Mouse (Mus musculus): ENCODE measurements at regions not wholly inside any gene's neighbourhood (a gene's known extent, or its start where the extent isn't known, plus 50 kb on each side); places are given as distances from the start of the nearest gene placed in this dataset.
A peak's percentile ranks its signal among the peaks of the same experiment; 100 is the strongest.

GRCm38 (mm10) chr16:95127616-95128015 is 129.7 kb upstream of the Kcnj15 start:
- Histone ChIP-seq H3K4me2 (ENCODE audit: low read length) (no peak overlapping the region), H3K9ac (ENCODE audit: low read length) (no peak overlapping the region), H3K4me3 (ENCODE audit: low read depth, low read length) (no peak overlapping the region), H3K27ac (ENCODE audit: low read depth, low read length) (no peak overlapping the region), H3K27me3 (replicated peaks; ENCODE audit: control insufficient read depth, insufficient read depth, low read length) (no peaks in the 10 kb centered on the region), H3K4me1 (ENCODE audit: control insufficient read depth, insufficient read depth, low read length) (peaks cover 5% of the 10 kb centered on the region), H3K36me3 (ENCODE audit: control insufficient read depth, insufficient read depth, low read length) (no peaks in the 10 kb centered on the region), H3K9me3 (replicated peaks; ENCODE audit: control insufficient read depth, low read length) (no peaks in the 10 kb centered on the region)
- ATAC-seq (no peak), DNase-seq (ENCODE audit: low spot score) (no peak)
- 78% methylated on average over 8 of the region's 8 CpGs for WGBS

DNA sequence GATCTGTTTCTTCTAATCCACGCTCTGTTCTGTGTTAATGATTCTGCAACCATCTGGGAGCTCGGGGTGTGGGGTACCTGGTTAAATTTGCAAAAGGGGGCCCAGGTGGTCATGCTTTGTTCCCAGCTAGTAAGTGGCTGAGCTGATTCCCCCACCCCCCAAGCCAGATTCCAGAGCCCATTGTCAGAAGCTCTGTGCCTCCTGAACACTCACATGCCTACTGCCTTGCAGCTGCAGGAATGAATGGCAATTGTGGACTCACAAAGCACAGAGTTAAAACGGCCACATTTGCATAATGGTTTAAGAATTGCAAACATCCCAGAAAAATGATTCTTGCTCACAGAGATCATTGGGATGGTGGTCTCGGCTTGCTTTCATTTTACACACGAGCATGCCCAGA is 125.5 kb upstream of the Kcnj15 start:
- WGBS: 16% methylated on average over 5 of the region's 5 CpGs
- no peak overlapping the region for H3K4me2 ChIP-seq (ENCODE audit: low read length)
- H3K4me1 ChIP-seq (ENCODE audit: control insufficient read depth, insufficient read depth, low read length): peaks cover 5% of the 10 kb centered on the region
- no peaks in the 10 kb centered on the region for H3K36me3 ChIP-seq (ENCODE audit: control insufficient read depth, insufficient read depth, low read length)
- H3K9ac ChIP-seq (ENCODE audit: low read length): no peak overlapping the region
- ATAC-seq (peak; percentile 61), DNase-seq (ENCODE audit: low spot score) (peak; percentile 42)
- H3K27ac ChIP-seq (ENCODE audit: low read depth, low read length): peak overlapping the region; percentile 17
- H3K4me3 ChIP-seq (ENCODE audit: low read depth, low read length): no peak overlapping the region
- H3K27me3 ChIP-seq (replicated peaks; ENCODE audit: control insufficient read depth, insufficient read depth, low read length): no peaks in the 10 kb centered on the region
- H3K9me3 ChIP-seq (replicated peaks; ENCODE audit: control insufficient read depth, low read length): no peaks in the 10 kb centered on the region

GRCm38 (mm10) chr16:95138809-95139208 is 118.5 kb upstream of the Kcnj15 start:
- Histone ChIP-seq H3K36me3 (ENCODE audit: control insufficient read depth, insufficient read depth, low read length) (no peaks in the 10 kb centered on the region), H3K9ac (ENCODE audit: low read length) (no peak overlapping the region), H3K27ac (ENCODE audit: low read depth, low read length) (no peak overlapping the region), H3K4me3 (ENCODE audit: low read depth, low read length) (no peak overlapping the region), H3K9me3 (replicated peaks; ENCODE audit: control insufficient read depth, low read length) (no peaks in the 10 kb centered on the region), H3K4me2 (ENCODE audit: low read length) (no peak overlapping the region), H3K27me3 (replicated peaks; ENCODE audit: control insufficient read depth, insufficient read depth, low read length) (no peaks in the 10 kb centered on the region), H3K4me1 (ENCODE audit: control insufficient read depth, insufficient read depth, low read length) (no peaks in the 10 kb centered on the region)
- ATAC-seq: no peak
- 73% methylated on average over 3 of the region's 3 CpGs for WGBS
- peak; percentile 15 for DNase-seq (ENCODE audit: low spot score)

DNA sequence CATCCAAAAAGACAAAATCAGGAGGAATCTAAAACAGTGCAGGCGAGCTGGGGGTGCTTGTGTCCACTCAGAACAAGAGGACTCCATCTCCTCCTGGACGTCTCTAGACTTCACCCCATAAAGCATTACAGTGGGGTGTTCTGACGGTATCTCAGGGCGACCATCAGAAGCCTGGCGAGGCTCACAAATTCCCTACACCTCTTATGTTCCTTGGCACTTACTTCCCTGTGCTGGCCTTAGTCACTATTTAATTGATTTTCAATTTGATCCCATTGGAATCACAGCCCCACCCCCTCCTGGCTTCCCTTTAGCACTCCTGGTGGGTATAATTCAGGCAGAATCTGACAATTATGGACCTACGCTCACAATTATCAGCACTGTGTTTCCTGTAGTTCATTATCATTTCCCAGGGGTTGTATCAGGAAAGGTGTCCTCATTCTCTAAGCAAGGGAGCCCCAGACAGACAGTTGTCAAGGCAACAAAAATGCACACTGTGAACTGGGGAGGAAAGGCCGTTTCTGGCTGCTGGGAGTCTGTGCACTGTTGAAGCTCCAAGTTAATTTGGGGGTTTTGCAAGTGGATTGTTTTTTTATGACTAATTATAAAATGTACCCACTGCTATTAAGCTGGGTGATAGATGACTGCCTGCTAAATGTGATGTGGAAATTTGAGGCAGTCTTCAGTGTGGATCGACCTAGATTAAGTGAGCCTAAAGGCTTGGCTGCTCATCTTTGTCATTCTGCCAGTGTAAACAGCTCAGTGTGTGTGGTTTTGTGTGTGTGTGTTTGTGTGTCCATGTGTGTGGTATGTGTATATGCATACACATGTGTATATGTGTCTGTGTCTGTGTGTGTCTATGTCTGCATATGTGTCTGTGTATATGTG is 115.6 kb upstream of the Kcnj15 start:
- Histone ChIP-seq H3K4me1 (ENCODE audit: control insufficient read depth, insufficient read depth, low read length) (no peaks in the 10 kb centered on the region), H3K27me3 (replicated peaks; ENCODE audit: control insufficient read depth, insufficient read depth, low read length) (no peaks in the 10 kb centered on the region), H3K36me3 (ENCODE audit: control insufficient read depth, insufficient read depth, low read length) (no peaks in the 10 kb centered on the region), H3K27ac (ENCODE audit: low read depth, low read length) (no peak overlapping the region; the same call in 1 of the 2 replicates), H3K9me3 (replicated peaks; ENCODE audit: control insufficient read depth, low read length) (no peaks in the 10 kb centered on the region), H3K4me2 (ENCODE audit: low read length) (no peak overlapping the region), H3K4me3 (ENCODE audit: low read depth, low read length) (no peak overlapping the region), H3K9ac (ENCODE audit: low read length) (no peak overlapping the region)
- peak; percentile 37; the same call in 1 of the 2 replicates for ATAC-seq
- 55% methylated on average over 8 of the region's 8 CpGs for WGBS
- peak; percentile 53 for DNase-seq (ENCODE audit: low spot score)

DNA sequence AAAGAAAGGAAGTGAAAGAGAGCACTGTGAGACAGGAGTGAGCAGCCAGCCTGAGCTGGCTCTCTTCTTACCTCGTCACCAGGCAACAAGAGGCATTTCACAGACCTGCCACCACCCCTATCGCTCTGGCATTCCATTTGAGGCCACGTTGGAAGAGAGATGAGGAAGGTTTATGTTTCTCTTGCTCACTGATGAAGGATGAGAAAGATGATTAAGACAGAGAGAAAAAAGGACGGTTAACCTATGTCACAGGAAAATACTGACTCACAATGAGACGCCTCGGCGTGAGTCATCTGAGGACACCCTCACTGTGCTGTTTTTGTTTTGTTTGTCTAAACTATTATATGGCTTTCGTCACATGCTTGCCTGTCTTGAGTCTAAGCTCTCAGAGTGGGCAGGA is 106.9 kb upstream of the Kcnj15 start:
- Histone ChIP-seq H3K27ac (ENCODE audit: low read depth, low read length) (no peak overlapping the region), H3K9ac (ENCODE audit: low read length) (no peak overlapping the region), H3K4me3 (ENCODE audit: low read depth, low read length) (no peak overlapping the region), H3K27me3 (replicated peaks; ENCODE audit: control insufficient read depth, insufficient read depth, low read length) (no peaks in the 10 kb centered on the region), H3K4me1 (ENCODE audit: control insufficient read depth, insufficient read depth, low read length) (no peaks in the 10 kb centered on the region), H3K4me2 (ENCODE audit: low read length) (no peak overlapping the region), H3K36me3 (ENCODE audit: control insufficient read depth, insufficient read depth, low read length) (no peaks in the 10 kb centered on the region), H3K9me3 (replicated peaks; ENCODE audit: control insufficient read depth, low read length) (no peaks in the 10 kb centered on the region)
- DNase-seq (ENCODE audit: low spot score): no peak
- no peak for ATAC-seq
- 73% methylated on average over 8 of the region's 8 CpGs for WGBS

DNA sequence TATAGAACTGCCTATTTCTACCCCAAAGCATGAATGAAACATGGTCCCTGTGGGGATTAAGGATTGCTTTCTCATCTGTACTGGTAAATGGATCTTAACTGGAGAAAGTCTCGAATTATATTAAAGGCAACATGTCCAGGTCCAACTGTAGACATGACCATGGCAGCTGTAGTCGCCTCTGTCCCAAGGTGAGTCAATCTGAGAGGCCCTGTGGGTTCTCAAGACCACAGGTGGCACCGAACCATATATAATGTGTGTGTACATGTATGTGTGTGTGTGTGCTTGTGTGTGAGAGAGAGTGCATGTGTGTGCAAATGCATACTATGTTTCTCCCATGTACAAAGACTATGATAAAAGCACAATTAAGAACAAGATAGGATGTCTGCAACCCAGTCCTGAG is 105.9 kb upstream of the Kcnj15 start:
- WGBS: 80% methylated on average over 3 of the region's 3 CpGs
- H3K4me3 ChIP-seq (ENCODE audit: low read depth, low read length): no peak overlapping the region
- ATAC-seq: no peak

DNA sequence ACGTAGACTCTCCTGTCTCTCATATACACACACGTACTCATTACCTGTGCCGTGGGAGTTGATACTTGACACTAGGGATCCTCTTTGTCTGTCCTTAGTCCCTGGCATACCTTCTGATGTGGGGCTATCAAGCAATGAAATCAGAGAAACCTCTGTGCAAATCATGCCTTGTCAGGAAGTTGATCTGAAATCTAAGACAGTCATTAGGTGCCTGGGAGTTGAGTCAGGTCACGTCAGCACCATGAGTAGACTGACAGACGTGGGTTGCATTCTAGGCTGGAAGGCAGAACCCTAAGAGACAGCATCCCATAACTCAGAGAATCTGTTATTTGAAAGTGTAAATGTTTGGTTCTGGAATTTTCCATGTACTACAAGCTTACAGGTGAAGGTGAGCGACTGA is 105.4 kb upstream of the Kcnj15 start:
- Histone ChIP-seq H3K9ac (ENCODE audit: low read length) (no peak overlapping the region), H3K27ac (ENCODE audit: low read depth, low read length) (no peak overlapping the region), H3K4me2 (ENCODE audit: low read length) (no peak overlapping the region), H3K4me3 (ENCODE audit: low read depth, low read length) (no peak overlapping the region), H3K4me1 (ENCODE audit: control insufficient read depth, insufficient read depth, low read length) (no peaks in the 10 kb centered on the region), H3K9me3 (replicated peaks; ENCODE audit: control insufficient read depth, low read length) (no peaks in the 10 kb centered on the region), H3K27me3 (replicated peaks; ENCODE audit: control insufficient read depth, insufficient read depth, low read length) (no peaks in the 10 kb centered on the region), H3K36me3 (ENCODE audit: control insufficient read depth, insufficient read depth, low read length) (no peaks in the 10 kb centered on the region)
- WGBS: 91% methylated on average over 6 of the region's 6 CpGs
- DNase-seq (ENCODE audit: low spot score): no peak
- ATAC-seq: no peak

More for the DNA sequence above, 105.9 kb upstream of the Kcnj15 start:
- no peak overlapping the region for H3K9ac ChIP-seq (ENCODE audit: low read length)
- no peak overlapping the region for H3K4me2 ChIP-seq (ENCODE audit: low read length)
- no peak for DNase-seq (ENCODE audit: low spot score)
- H3K36me3 ChIP-seq (ENCODE audit: control insufficient read depth, insufficient read depth, low read length): no peaks in the 10 kb centered on the region
- H3K9me3 ChIP-seq (replicated peaks; ENCODE audit: control insufficient read depth, low read length): no peaks in the 10 kb centered on the region
- H3K4me1 ChIP-seq (ENCODE audit: control insufficient read depth, insufficient read depth, low read length): no peaks in the 10 kb centered on the region
- no peaks in the 10 kb centered on the region for H3K27me3 ChIP-seq (replicated peaks; ENCODE audit: control insufficient read depth, insufficient read depth, low read length)
- H3K27ac ChIP-seq (ENCODE audit: low read depth, low read length): no peak overlapping the region

DNA sequence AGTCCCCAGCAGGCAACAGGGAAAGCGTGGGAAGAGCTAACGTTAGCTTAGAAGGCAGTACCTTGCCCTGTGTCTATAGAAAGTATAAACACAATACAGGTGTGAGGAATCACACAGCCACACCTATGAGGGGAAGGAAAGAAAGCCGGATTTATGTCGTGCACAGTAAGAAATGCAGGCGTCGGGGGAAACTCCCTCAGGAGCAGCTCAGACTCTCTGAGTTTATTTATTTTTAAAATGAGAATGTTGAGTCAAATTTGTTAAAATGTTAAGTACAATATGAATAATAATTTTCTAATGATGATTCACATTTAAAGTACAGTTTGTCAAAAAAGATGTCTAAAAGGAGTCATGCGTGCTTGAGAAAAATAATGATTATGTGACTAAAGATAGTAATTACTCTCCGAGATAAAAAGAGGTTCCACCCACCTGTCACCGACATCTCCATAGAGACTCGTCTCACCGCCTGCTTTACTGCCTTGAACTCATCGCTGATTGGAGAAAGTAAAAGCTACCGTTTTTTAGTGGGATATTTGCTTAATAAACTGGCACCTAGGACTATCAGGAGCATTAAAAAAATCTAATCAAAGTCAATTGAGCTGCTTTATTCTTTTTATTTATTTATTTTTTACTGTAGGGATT is 104.5 kb upstream of the Kcnj15 start:
- H3K9ac ChIP-seq (ENCODE audit: low read length): no peak overlapping the region
- WGBS: 71% methylated on average over 13 of the region's 13 CpGs
- H3K36me3 ChIP-seq (ENCODE audit: control insufficient read depth, insufficient read depth, low read length): no peaks in the 10 kb centered on the region
- no peak overlapping the region for H3K4me3 ChIP-seq (ENCODE audit: low read depth, low read length)
- no peak overlapping the region for H3K27ac ChIP-seq (ENCODE audit: low read depth, low read length)
- peak; percentile 25 for DNase-seq (ENCODE audit: low spot score)
- no peak overlapping the region for H3K4me2 ChIP-seq (ENCODE audit: low read length)
- no peaks in the 10 kb centered on the region for H3K27me3 ChIP-seq (replicated peaks; ENCODE audit: control insufficient read depth, insufficient read depth, low read length)
- H3K9me3 ChIP-seq (replicated peaks; ENCODE audit: control insufficient read depth, low read length): no peaks in the 10 kb centered on the region
- ATAC-seq: no peak
- H3K4me1 ChIP-seq (ENCODE audit: control insufficient read depth, insufficient read depth, low read length): no peaks in the 10 kb centered on the region

DNA sequence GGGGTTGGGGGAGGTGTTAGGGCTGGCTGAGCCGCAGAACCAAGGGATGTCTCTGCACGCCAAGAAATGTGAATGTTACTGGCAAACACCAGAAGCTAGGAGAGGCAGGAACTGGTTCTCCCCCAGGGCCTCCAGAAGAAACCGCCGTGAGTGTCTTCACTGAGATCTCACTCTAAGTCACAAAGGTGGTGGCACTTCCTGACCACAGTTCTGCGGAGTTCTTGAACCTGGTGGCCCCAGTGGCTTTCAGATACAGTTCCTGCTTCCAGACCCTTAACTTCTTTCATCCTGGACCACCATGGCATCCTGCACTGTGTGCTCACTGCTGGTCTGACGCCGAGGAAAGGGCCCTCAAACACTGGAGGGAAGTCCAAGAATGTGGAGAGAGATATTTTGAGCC is 89.0 kb upstream of the Kcnj15 start:
- Histone ChIP-seq H3K9me3 (replicated peaks; ENCODE audit: control insufficient read depth, low read length) (no peaks in the 10 kb centered on the region), H3K27me3 (replicated peaks; ENCODE audit: control insufficient read depth, insufficient read depth, low read length) (no peaks in the 10 kb centered on the region), H3K4me1 (ENCODE audit: control insufficient read depth, insufficient read depth, low read length) (no peaks in the 10 kb centered on the region), H3K9ac (ENCODE audit: low read length) (no peak overlapping the region), H3K4me3 (ENCODE audit: low read depth, low read length) (no peak overlapping the region), H3K36me3 (ENCODE audit: control insufficient read depth, insufficient read depth, low read length) (no peaks in the 10 kb centered on the region), H3K4me2 (ENCODE audit: low read length) (no peak overlapping the region), H3K27ac (ENCODE audit: low read depth, low read length) (no peak overlapping the region)
- 85% methylated on average over 7 of the region's 7 CpGs for WGBS
- ATAC-seq: no peak
- no peak for DNase-seq (ENCODE audit: low spot score)
